Mouse (Mus musculus) lung, postnatal 4 days (tissue): ENCODE data around the gene Sh2b3.
A peak's percentile ranks its signal among the peaks of the same experiment; 100 is the strongest.

Source experiments
- DNase-seq, 2 experiments: peaks; one replicate each; pipeline ENCODE4 v3.0.0; 2021

The Sh2b3 gene

DNA sequence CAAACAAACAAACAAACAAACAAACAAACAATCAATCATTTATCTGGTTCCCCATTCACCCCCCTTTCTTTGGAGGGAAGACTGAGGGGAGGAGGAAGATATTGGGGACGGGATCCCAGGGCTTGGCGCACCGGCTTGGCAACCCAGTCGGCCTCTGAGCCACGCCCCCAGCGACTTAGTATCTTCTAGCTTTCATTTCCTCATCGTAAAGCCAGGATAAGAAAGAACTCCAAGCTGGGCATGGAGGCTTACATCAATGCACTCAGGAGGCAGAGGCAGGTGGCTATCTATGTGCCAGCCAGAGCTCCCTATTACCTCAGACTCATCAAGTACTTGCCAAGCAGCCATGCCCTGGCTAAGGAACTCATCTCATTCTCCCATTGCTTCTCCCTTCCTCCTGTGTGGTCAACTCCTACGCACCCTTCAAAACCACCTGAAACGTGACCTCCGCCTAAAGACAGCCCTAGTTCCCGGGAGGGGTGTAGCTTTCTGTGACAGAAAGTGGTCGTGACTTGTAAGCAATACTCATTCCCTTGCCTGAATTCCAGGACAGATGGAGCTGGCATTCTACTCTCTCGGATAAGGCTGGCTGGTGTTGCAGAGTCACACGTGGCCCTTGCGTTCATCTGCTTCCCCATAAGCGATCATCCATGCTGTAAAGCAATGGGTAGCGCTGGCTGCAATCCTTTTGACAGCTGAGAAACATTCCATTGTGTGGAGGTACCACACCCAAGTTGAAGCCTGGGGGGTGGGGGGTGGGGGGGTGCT is 5.9 kb upstream of the Sh2b3 start:
- DNase-seq, result no peak

DNA sequence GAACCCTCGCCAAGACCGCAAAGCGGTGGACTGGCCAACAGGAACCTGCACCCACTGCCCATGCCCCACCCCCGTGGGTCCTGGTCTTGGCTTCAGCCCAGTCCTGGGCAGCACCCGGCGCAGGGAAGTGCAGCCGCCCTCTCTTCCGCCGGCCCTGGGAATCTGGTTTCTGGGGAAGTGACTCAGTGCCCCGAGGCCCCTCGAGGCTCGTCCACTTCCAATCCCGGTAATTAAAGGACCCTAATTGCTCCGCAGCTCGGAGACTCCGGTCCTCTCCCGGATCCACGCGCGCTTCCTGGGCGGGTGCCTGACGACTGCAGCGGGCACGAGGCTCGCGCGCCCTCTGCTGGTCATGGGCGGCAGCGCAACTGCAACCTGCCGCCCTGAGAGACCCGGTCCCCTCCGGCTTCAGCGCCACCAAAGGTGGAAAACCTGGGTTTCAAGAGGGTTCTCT is 5.2 kb upstream of the Sh2b3 start:
- DNase-seq, result peak; percentile 87 to 91

DNA sequence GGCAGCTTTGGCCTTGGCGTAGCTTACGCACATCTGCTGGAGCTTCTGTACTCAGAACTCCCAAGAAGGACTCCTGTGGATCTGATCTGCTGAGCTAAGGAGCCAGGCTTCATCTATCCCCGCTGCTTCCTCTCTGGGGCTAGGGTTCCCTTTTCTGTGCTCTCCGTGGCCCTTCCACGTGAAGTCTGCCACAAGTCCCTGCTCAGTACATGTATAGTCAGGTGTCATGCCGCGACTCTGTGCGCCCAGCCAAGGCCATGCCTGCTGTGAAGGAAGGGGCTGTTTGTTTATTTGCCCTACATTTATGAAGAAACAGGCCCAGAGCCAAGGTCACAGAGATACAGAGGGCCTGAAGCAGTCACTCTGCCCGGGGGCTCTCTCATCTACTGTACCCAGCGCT is 4.5 kb upstream of the Sh2b3 start:
- DNase-seq, result peak in 1 of 2 experiments; percentile 33

DNA sequence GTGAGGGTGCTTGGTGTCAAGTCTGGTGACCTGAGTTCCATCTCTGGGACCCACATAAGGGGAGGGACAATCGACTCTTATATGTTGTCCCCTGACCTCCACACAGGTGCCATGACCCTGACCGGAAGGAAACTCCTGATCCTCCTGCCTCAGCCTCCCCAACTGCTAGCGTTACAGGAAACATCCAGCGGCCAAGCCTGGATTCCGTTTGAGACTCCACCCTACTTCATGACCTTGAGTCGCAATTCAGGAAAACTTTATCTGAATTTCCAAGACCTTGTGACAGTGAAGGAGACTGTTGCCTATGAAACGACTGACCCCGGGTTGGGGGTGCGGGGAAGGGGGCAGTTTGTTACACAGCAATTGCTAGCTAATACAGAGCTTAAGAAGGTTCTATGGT is 4.1 kb upstream of the Sh2b3 start:
- no peak for DNase-seq

DNA sequence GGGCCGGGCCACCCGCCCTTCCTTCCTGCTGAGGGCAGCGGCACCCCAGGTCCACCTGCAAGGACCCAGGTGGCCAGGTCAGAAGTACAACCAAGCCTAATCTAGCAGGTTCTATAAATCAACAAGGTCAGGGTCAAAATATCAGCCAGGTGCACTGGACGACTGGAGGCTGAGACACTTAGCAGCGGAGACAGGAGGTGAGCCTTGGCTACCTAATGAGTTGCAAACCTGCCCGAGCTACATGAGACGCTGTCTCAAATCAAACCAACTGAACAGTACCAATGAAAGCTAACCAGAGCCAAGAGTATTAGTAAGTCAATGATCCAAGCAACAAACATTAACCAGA is 1.7 kb upstream of the Sh2b3 start:
- DNase-seq, result no peak

DNA sequence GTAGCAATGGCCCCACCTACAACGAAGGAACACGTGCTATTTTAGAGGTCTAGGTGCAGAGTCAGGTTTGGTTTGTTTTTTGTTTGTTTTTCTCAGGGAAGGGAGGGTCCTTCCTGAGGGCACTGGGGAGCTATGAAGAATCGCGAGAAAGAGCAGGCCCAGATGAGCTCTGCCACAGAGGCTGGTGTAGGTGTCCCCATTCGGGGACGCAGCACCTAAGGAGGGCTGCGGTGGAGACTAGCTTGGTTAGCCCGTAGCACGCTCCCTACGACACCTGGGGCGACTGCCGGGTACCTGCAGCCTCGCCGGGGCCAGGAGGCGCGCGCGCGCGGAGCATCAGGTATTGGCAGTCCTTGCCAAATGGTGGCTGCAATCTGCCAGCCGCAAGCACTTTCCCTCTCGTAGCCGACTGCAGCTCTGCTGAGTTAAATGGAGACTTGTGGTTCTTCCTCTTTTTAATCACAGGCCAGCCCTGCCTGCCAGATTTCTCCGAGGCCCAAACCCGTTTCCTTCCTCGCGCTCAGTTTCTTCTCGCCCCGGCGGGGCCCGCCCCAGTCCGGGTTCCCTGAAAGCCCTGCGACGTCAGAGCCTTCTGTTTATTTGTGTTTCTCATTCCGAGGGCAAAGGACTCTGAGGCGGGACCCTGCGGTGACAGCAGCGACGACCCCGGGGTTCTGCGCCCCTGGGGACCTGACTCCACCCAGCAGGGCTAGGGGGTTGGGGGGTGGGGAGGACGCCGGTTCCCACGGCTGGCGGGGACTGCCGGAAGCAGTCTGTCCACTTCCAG is 1.1 kb upstream of the Sh2b3 start:
- DNase-seq, result peak; percentile 85 to 88

DNA sequence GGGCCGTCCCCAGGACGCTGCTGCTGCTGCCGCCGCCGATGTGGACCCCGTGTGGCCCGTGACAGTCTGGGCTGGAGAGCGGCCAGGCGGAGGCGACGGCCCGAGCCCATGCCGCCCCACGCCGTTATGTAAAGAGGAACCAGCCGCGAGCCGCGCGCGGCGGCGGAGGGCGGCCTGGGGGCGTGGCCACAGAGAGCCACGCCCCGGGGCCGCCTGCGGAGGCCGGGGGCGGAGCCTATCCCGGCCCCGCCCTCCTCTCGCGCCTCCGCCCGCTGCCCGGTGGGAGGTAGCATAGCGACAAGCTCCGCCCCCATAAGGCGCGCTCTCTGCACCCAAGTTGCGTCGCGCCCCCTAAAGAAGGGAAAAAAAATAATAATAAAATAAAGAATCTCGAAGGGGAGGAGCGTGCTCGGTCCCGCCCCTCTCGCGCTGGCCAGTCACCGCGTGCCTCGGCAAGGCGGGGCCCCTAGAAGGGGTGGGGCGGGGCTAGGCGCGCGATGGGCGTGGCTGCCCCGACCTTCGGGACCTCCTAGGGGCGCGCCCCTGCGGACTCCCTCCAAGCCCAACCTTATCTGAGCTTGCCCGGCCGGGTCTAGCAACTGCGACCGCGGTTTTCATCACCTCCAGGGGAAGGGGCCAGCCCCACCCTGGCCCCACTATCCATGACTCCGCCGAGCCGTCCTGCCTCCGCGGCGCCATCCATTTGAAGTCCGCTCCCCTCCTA is 592 bp downstream of the Sh2b3 start:
- DNase-seq, result peak; percentile 96 to 97

DNA sequence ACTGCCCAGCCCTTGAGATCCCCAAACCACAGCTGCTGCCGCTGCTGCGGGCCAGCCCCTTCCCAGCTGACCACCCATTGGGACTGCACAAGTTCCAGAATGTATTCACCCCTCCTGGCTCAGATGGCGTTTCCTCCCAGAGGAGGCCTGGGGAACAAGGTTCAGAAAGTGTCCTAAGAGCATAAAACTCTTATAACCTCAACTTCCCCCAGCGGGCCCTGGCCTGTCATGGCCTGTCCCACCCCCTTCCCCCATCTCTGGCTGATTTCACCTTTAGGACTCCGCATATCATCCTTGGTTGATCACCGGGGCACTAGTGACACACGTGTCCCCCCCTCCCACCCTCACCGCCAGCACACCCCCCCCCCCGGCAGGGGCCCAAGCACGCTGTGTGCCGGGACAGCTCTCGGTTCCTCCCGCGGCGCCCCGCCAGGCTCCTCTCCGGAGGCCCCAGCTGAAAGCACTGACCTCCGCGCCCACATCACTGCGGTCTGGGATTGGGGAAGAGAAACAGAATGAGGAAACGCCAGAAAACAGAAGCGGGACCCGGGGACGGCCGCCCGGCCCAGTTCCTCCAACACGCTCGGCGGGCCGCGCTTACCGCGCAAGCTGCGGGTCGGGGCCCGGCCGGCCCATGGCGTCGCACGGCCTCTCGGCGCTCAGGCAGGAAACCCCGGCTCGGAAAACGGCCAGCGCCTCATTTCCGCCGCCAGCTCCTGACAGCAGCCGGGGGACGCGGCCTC is 1.3 kb downstream of the Sh2b3 start:
- DNase-seq, result peak; percentile 45 to 49

DNA sequence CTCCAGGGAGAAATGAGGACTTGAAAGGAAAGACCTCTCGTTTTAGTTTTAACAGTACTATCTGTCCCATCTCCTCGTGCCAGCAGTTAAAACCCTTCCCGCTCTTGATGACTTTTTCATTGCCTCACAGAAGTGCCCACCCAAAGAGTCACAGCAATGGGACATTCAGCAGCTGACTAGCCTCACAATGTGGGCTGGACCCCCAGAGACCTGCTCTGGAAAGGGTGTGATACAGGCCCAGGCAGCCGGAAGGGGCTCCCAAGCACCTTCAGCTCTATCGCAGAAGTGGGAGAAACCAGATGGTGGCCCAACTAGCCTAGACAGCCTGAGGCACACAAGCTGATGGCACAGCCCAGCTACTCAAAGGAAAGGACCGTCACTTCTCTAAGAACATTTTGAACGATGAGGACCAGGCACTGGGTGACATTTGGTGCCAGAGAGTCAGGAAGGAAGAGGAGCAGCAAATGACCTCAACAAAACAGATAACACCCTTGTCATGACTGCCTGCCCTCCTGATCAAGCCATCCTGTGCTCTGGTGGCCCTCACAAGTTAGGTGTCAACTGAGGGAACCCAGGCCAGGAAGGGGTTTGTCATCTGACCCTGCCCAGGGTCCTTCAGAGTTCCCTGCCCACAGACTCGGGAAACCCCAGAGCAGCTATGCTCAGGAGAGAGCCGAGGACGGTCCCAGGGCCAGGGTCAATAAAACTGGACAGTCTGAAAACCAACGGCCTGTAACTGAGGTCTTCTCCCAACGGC is 2.3 kb downstream of the Sh2b3 start:
- DNase-seq, result peak in 1 of 2 experiments; percentile 39

DNA sequence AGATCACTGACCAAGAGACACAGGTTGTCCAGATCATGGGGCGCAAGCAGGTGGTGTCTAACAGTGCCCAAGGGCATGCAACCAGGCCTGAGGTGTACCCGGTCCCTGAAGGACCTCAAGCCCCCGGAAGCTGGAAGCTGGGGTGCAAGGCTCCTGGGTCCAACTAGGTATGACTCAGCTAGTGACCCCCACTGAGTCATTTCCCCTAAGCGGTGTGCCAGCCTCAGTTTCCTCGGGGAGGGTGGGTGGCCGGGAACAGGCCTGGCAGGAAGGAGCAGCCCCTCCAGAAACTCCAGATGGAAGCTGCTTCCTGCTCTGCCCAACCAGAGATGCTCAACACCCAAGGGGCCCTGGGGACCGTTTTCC is 3.2 kb downstream of the Sh2b3 start:
- no peak for DNase-seq

DNA sequence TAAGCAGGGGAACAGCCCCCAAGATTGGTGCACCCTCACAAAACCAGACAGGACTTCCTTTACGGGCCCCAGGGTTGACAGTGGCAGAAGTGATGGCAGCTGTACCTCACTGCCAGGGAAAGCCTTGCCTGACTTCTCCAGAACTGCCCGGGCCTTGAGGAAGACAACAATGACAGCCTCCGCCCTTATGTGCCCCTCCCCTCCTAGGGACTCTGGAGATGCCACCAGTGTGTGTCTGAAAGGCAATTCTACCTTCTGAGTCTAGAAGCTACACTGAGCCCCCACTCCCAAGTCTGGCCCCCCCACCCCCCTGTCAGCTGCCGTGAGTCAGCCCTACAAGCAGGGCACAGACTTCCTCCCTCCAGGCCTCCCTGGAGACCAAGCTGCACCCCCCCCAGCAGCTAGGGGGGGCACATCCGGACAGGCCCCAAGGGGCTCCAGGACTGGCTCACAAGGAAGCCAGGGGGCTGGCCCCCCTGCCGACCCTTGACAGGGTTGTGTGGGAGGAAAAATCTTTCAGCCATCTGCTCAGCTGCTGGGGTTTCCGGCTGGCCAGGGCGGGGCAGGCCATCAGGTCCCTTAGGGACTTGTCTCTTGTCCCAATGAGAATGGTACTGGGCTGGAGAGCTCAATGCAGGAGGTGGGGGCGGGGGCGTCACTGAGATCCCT is 3.7 kb downstream of the Sh2b3 start:
- peak; percentile 81 to 92 for DNase-seq

DNA sequence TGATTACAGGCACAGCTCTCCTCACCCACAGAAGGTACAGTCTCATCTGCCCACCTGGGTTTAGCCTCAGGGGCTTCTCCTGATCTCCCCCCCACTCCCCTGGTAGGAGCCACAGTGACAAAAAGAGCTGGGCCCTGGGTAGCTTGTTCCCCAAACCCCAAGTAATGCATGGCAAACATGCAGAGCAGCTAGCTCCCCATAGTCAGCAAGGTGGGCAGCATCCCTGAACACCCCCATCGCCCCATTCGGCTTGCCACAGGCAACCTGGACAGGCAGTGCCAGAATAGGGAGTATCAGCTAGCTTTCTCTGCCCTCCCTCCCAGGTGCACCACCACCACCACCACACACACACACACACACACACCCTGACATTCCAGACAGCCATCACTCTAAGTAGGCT is 4.3 kb downstream of the Sh2b3 start:
- DNase-seq, result no peak

DNA sequence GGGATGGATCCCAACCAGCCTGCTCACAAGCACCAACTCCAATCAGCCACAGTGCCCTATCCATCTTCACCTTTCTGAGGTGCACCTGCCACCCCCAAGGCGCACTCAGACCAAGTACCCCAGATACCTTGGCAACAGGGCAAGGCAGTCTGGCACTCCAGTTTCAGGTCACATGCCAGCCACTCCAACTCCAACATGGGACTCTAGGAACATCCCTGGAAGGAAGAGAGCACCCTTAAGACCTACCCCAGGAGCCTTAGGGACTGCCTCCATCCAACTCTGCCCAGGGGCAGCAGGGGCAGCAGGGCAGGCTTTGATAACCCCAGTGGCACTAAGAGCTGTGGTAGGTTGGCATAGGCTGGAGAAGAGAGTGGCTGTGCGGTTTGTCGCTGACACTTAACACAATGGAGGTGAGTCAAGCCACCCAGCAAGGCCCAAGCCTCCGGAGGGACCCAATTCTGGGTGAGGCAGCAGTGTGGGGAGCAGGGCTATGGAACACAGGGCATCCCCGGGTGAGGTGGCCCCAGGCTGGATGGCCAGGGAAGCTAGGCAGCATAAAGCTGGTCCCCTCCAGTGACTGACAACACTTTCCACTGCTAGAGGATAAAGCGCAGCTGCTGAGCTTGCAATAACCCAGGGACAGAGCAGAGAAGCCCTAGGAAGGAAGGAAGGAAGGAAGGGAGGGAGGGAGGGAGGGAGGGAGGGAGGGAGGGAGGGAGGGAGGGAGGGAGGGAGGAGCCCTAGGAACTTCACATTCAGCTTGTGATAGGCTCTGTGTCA is 4.9 kb downstream of the Sh2b3 start:
- peak in 1 of 2 experiments; percentile 58 for DNase-seq

DNA sequence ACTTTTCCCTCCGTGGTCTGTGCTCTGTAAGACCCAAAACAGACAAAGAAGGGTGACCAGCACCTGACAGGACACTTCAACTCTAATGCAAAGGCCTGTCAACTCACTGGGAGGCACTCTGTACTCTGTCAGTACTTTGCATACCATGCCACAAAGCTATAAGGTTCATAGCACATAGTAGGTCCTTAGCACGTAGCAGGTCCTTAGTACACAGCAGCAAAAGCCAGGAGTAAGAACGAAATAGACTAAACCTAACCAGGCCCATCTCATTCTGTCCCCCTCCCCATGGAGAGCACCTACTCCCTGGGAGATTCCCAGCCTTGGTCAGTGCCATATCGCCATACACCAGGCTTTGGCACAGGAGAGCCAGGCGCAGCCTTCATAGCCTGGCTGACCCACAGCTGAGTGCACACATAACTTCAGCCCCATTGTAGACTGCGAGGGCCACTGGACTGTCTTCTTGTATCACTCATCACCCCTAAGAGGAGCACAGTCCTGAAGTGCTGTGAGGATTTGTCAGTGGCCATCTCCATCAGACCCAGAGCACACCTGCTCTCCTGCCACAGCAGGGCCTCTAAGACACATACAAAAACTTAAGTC is 6.3 kb downstream of the Sh2b3 start:
- DNase-seq, result no peak

DNA sequence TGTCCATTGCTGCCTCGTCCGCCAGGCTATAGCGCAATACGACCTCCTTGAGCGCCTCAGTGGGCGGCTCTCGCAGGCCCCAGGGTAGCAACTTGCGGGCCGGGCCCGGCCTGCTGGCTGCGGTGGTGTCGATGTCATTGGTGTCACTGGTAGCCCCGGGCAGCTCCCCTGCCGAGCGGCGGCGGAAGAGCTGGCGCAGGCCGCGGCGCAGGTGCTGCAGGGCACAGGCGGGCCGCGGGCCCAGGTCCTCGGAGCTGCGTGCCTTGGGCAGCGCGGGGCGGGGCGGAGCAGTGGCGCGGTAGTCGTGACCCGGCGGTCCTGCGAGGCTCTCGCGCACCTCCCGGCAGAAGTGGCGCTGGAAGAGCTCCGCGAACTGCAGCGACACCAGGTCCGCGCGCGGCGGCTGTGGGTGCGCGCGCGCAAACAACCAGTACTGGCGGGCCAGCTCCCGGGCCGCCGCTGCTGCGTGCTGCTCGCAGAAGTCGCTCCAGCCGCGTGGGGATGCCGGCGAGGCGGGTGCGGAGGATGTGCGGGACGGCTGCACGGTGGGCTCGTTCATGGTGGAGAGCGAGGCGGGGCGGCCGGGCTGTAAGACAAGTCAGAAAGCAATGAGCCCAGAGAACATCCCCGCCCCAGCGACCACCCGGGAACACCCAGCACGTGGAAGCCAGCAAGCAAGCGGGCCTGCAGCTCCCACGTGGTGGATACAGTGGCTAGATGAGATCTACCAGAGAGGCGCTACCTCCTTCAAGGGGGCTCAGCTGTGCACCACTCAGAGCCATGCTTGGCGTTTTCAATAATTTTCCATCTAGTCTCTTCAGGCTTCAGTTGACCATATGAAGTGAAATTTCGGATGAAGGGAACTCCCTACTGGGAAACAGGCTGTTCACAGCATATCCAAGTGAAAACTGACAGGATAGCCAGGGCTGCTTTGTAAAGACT is 8.7 kb downstream of the Sh2b3 start:
- DNase-seq, result peak in 1 of 2 experiments; percentile 59

DNA sequence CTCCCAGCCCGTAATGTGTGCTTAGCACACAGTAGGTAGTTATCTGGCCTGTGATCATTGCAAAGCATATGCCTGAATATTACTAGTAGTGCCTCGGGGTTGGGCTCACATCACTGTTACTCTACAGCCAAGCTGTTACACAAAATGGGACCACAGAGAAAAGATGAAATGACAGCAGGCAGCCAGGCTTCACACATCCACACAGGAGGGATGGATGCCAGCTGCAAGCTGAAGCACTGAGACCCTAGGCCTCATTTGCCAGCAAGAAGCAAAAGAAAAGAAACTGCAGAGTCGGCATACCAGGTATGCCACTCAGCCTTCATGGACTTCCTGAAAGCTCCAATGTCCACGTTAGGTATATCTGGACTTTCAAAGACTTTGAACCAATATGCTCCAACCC is 9.6 kb downstream of the Sh2b3 start:
- DNase-seq, result no peak

DNA sequence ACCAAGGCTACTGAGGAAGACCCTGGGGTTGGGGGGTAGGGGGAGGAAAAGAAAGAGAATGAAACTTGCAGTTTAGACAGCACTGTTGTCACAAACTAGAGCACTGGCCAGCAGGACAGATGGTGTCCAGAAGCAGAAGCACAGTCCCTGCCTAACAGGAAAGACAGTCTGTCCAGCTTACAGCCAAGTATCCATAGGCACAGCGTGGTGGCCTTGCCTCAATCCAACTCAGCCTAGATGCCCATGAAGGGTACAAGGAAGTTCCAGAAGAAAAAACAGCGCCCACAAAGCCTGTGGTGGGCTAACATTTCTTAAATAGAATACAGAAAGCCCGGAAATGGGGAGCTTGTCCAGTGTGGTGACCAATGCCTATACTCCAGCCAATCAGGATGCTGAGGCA is 11.8 kb downstream of the Sh2b3 start:
- DNase-seq, result no peak

DNA sequence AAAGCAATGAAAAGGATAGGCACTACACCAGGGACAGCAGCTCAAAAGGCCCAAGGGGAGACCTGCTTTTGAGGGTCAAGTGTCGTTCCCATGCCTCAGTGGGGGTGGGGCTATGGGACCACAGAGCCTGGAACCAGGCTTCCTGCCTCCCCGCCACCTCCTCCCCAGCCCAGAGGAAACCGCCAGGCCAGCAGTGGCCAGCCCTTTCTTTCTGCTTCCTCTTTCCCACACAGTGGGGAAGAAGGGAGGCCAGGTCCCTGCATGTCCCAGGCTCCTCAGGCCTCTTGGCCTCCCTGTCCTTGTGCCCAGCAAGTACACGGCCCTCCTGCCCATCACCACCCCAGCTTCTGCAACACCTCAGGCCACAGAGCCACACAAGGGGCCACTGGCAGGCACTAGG is 13.3 kb downstream of the Sh2b3 start:
- peak; percentile 64 to 73 for DNase-seq

DNA sequence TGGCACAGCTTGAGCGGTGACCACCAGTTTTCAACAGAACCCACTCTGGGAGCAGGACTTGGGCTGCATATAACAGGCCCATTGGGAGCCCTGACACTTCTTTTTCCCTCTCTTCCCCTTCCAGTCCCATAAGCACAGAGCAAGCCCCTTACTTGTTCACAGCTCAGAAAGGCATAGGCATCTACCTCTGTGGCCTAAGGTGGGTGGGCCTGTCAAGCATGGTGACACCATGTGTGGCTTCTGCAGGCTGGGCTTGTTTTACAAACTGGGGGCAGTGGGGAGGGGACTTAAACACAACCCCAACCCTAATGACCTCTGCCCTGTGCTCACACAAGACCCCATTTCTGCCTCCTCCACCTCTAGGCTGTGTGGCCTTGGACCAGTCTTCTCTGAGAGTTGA is 13.8 kb downstream of the Sh2b3 start:
- DNase-seq, result no peak
